Mouse (Mus musculus): ENCODE results near the gene Rbpjl. TPM values are rescaled to one million over a fixed set of nuclear protein-coding genes. Genes with fewer than 3 reads are reported as not detected.

Rbpjl gene
- total and polyA plus RNA-seq, 3 experiments, result 0.11 TPM; not detected in 2

DNA sequence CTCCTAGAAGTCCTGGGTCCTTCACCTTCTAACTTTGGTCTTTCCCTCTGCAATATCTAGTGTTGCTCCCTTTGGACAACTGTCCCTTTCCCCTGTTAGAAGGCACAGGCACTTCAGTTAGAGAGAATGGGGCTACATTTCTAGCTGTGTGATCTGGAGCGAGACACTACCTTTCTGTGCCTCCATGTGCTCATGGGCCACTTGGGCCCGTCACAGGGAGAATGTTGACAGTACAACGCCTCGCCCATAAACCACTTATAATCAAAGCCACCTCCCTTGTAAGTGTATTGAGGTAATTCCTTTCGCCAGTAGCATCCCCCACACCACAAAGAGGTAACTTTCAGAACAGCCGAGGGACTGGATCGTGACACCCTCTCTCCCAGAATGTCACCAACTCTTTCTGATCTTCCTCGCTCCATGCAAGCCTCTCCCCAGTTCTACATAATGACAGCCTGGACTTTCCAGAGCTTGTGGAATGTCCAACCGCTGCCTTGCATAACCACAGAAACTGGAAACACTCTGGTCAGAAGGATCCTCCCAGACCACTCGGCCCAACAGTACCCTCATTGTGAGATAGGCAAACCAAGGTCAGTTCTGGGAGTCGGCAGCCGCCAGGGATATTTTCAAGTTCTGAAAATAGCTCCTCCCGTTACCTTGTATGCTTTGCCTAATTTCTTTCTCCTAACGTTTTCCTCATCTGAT lies 46.6 kb downstream of the Rbpjl start:
- no peak for ATAC-seq (ENCODE audit: extremely low read depth, insufficient number of reproducible peaks, low FRiP score, poor library complexity, severe bottlenecking)
- H3K4me3 ChIP-seq (ENCODE audit: low read depth, low read length), result no peak overlapping the region
- no peaks in the 10 kb centered on the region for H3K9me3 ChIP-seq (replicated peaks)
- H3K27me3 ChIP-seq (ENCODE audit: insufficient read depth, low read length), result peaks cover 11% of the 10 kb centered on the region
- H3K4me1 ChIP-seq (ENCODE audit: insufficient read depth, low read depth, low read length), result no peaks in the 10 kb centered on the region
- no peak for DNase-seq (ENCODE audit: low spot score)
- no peaks in the 10 kb centered on the region for H3K36me3 ChIP-seq (replicated peaks)
- TF ChIP-seq TAL1 (conservative IDR thresholded peaks at IDR 0.05; ENCODE audit: low read depth, low read length), result no peak
- TF ChIP-seq POLR2AphosphoS5 (IDR thresholded peaks at IDR 0.05; ENCODE audit: insufficient replicate concordance, low read depth, low read length), result no peak
- TF ChIP-seq CTCF (IDR thresholded peaks at IDR 0.05; ENCODE audit: low read depth, low read length), result no peak
- no peak for TF ChIP-seq GATA2 (IDR thresholded peaks at IDR 0.05; ENCODE audit: borderline replicate concordance, low read depth, low read length)
- no peak for TF ChIP-seq GATA1 (IDR thresholded peaks at IDR 0.05; ENCODE audit: borderline replicate concordance, low read length)

DNA sequence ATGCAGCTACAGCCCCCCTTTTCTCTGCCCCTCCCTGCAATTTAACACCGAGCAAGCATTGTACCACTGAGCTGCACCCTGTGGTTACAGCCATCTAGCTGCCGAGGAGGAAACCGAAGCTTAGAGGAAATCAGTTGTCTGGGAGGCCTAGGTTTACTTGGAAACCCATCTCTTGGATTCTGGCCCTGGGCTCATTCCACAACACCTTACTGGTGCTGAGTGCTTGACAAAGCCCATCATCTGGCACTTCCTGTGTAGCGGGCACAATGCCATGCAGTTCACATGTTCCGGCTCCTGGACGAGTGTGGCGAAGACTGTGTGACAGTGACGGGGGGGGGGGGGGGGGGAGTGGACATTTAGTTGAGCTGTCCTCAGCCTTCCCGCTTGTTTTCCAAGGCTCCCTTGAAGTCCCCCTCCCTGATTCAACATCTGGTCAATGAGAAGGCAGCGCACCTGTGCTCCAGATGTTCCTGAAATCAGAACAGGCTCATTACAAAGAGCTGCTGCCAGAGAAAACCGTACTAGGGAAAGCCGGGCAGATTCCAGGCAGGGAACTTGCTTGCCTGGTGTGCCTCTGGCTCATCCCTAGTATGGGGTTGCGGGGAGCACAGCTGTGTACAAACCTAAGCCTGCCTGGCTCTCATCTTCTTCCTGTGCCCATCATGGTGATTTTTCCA lies 49.2 kb downstream of the Rbpjl start:
- ATAC-seq (ENCODE audit: extremely low read depth, insufficient number of reproducible peaks, low FRiP score, poor library complexity, severe bottlenecking), result no peak
- no peaks in the 10 kb centered on the region for H3K36me3 ChIP-seq (replicated peaks)
- H3K9me3 ChIP-seq (replicated peaks), result no peaks in the 10 kb centered on the region
- H3K4me3 ChIP-seq (ENCODE audit: low read depth, low read length), result no peak overlapping the region
- TF ChIP-seq GATA2 (IDR thresholded peaks at IDR 0.05; ENCODE audit: borderline replicate concordance, low read depth, low read length) (no peak), CTCF (IDR thresholded peaks at IDR 0.05; ENCODE audit: low read depth, low read length) (no peak), POLR2AphosphoS5 (IDR thresholded peaks at IDR 0.05; ENCODE audit: insufficient replicate concordance, low read depth, low read length) (no peak), TAL1 (conservative IDR thresholded peaks at IDR 0.05; ENCODE audit: low read depth, low read length) (no peak), GATA1 (IDR thresholded peaks at IDR 0.05; ENCODE audit: borderline replicate concordance, low read length) (no peak)
- no peak for DNase-seq (ENCODE audit: low spot score)
- peaks cover 20% of the 10 kb centered on the region for H3K27me3 ChIP-seq (ENCODE audit: insufficient read depth, low read length)
- H3K4me1 ChIP-seq (ENCODE audit: insufficient read depth, low read depth, low read length), result no peaks in the 10 kb centered on the region

DNA sequence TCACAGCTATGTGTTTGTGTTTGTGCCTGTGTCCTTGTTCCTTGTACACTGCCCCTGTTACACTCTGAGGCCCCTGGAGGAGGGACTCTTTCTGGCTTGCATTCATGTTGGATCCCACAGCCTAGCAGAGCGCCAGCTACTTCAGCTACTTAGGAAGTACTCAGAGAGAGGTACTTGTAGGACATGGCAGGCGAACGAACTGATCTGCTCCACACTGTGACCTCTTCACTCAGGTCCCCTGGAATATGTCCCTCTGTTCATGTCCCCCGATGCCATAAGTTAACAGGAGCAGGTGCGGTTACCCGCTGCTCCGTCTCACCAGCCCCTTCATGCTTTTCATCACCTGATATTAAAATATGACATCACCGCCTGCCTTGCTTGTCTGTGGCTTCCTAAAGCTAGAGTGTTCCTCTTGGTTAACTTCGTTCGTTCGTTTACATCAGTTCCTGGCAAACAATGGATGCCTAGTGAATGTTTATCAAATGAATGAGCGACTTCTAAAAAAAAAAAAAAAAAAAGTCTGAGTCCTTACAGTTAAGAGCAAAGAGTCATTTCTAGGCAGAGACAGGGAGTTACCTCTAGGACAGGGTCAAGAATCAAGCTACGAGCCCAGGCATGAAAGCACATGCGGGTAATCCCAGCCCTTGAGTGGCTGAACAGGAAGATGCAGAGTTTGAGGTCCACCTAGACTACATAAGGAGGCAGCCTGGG lies 50.3 kb downstream of the Rbpjl start:
- Histone ChIP-seq H3K27me3 (ENCODE audit: insufficient read depth, low read length) (peaks cover 20% of the 10 kb centered on the region), H3K4me3 (ENCODE audit: low read depth, low read length) (no peak overlapping the region), H3K9me3 (replicated peaks) (no peaks in the 10 kb centered on the region), H3K4me1 (ENCODE audit: insufficient read depth, low read depth, low read length) (no peaks in the 10 kb centered on the region), H3K36me3 (replicated peaks) (no peaks in the 10 kb centered on the region)
- ATAC-seq (ENCODE audit: extremely low read depth, insufficient number of reproducible peaks, low FRiP score, poor library complexity, severe bottlenecking) (no peak), DNase-seq (ENCODE audit: low spot score) (no peak)
- TF ChIP-seq POLR2AphosphoS5 (IDR thresholded peaks at IDR 0.05; ENCODE audit: insufficient replicate concordance, low read depth, low read length) (no peak), GATA2 (IDR thresholded peaks at IDR 0.05; ENCODE audit: borderline replicate concordance, low read depth, low read length) (no peak), GATA1 (IDR thresholded peaks at IDR 0.05; ENCODE audit: borderline replicate concordance, low read length) (no peak), TAL1 (conservative IDR thresholded peaks at IDR 0.05; ENCODE audit: low read depth, low read length) (no peak)

DNA sequence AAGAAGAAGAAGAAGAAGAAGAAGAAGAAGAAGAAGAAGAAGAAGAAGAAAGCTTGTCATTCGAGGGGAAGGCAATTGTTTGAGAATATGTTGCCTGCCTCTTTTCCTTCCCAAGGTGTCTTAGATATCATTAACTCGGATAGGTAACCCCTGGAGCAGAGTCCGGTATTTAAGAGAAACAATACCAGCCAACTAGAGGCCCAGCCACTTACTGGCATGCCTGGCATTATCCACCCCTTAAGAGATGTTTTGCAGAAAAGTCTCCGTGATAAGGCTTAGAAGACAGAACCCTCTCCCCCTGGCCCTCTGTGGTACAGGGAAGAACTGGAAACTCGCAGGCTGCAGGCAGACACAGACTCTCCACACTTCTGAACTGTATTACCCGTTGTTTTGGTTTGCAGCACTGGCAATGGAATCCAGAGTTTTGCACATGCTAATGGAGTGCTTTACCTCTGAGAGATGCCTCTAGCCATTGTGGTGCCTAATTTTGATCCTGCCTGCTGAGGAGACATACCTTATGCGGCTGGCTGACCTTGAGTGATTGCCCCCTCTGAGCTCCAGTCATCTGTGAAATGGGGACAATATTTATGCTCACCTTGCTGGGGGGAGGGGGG lies 51.1 kb downstream of the Rbpjl start:
- ATAC-seq (ENCODE audit: extremely low read depth, insufficient number of reproducible peaks, low FRiP score, poor library complexity, severe bottlenecking), result no peak
- Histone ChIP-seq H3K4me3 (ENCODE audit: low read depth, low read length) (no peak overlapping the region), H3K4me1 (ENCODE audit: insufficient read depth, low read depth, low read length) (no peaks in the 10 kb centered on the region), H3K9me3 (replicated peaks) (no peaks in the 10 kb centered on the region), H3K27me3 (ENCODE audit: insufficient read depth, low read length) (peaks cover 20% of the 10 kb centered on the region), H3K36me3 (replicated peaks) (no peaks in the 10 kb centered on the region)
- TF ChIP-seq GATA2 (IDR thresholded peaks at IDR 0.05; ENCODE audit: borderline replicate concordance, low read depth, low read length) (no peak), GATA1 (IDR thresholded peaks at IDR 0.05; ENCODE audit: borderline replicate concordance, low read length) (no peak), POLR2AphosphoS5 (IDR thresholded peaks at IDR 0.05; ENCODE audit: insufficient replicate concordance, low read depth, low read length) (no peak), TAL1 (conservative IDR thresholded peaks at IDR 0.05; ENCODE audit: low read depth, low read length) (no peak), CTCF (IDR thresholded peaks at IDR 0.05; ENCODE audit: low read depth, low read length) (no peak)
- no peak for DNase-seq (ENCODE audit: low spot score)

DNA sequence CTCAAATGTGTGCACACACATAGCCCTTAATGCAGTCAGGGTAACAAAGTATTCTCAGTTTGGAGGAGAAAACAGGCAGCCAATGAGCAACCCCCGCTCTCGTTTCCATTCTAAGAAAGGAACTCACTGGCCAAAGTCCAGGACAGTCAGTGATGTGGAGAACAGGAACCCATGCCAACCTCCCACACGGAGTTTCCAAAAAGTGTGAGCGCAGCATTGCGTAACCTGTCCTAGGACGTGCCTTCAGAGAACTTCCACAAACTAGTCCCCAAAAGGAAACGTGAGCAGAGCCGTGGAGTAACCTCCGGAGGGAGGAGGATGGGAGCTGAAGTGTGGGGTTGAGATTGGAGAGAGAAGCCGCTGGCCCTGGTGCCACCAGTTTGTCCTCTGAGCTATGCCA lies 51.9 kb downstream of the Rbpjl start:
- no peak for ATAC-seq (ENCODE audit: extremely low read depth, insufficient number of reproducible peaks, low FRiP score, poor library complexity, severe bottlenecking)
- no peaks in the 10 kb centered on the region for H3K4me1 ChIP-seq (ENCODE audit: insufficient read depth, low read depth, low read length)

More for the DNA sequence above, 51.9 kb downstream of the Rbpjl start:
- no peak for TF ChIP-seq TAL1 (conservative IDR thresholded peaks at IDR 0.05; ENCODE audit: low read depth, low read length)
- TF ChIP-seq CTCF (IDR thresholded peaks at IDR 0.05; ENCODE audit: low read depth, low read length), result no peak
- DNase-seq (ENCODE audit: low spot score), result no peak
- H3K36me3 ChIP-seq (replicated peaks), result no peaks in the 10 kb centered on the region
- H3K27me3 ChIP-seq (ENCODE audit: insufficient read depth, low read length), result peaks cover 20% of the 10 kb centered on the region
- no peak overlapping the region for H3K4me3 ChIP-seq (ENCODE audit: low read depth, low read length)
- H3K9me3 ChIP-seq (replicated peaks), result no peaks in the 10 kb centered on the region

All from G1E (cell line).